Mouse (Mus musculus): ENCODE measurements around the gene Srsf2. TPM values are rescaled to one million over a fixed set of nuclear protein-coding genes. Genes with fewer than 3 reads are reported as not detected.

Srsf2 gene
- total and polyA plus RNA-seq, 3 experiments, result 786 to 1,600 (median 801) TPM

DNA sequence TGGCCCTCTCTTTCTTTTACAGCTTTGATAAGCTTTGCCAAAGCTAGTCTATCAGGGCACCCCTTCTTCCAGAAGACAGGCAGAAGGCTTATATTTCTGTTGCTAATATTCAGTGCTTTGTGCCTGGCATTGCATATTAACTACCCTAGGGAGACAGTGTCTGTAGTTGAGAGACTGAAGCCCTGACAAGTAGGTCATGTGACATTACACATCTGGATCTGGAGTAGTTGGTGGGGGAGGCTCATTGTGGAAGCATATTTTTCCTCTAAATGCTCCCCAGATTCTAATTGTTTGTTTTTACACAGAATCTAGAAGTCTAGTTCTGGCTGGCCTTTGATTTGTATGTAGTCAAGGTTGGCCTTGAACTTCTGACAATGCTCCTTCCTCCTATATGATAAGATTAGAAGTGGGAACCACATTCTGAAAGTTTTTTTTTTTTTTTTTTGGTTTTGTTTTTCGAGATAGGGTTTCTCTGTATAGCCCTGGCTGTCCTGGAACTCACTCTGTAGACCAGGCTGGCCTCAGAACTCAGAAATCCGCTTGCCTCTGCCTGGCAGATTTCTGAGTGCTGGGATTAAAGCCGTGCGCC is 6.2 kb downstream of the Srsf2 start:
- H3K36me3 ChIP-seq (replicated peaks), result peaks cover 53% of the 10 kb centered on the region
- DNase-seq (ENCODE audit: low spot score) (no peak), ATAC-seq (ENCODE audit: extremely low read depth, insufficient number of reproducible peaks, low FRiP score, poor library complexity, severe bottlenecking) (no peak)
- H3K27me3 ChIP-seq (ENCODE audit: insufficient read depth, low read length), result no peaks in the 10 kb centered on the region
- H3K4me3 ChIP-seq (ENCODE audit: low read depth, low read length), result no peak overlapping the region
- no peaks in the 10 kb centered on the region for H3K9me3 ChIP-seq (replicated peaks)
- peaks cover 31% of the 10 kb centered on the region for H3K4me1 ChIP-seq (ENCODE audit: insufficient read depth, low read depth, low read length)
- TF ChIP-seq POLR2AphosphoS5 (IDR thresholded peaks at IDR 0.05; ENCODE audit: insufficient replicate concordance, low read depth, low read length), result peak; percentile 73; the same call in 1 of the 2 replicates
- no peak for TF ChIP-seq CTCF (IDR thresholded peaks at IDR 0.05; ENCODE audit: low read depth, low read length)

GRCm38 (mm10) chr11:116843261-116844233 is 9.3 kb downstream of the Srsf2 start, which contains the start of the genes Mettl23 and Jmjd6:
TSS of gene Mettl23 (plus strand) at chr11:116843278.
TSS of gene Jmjd6 (minus strand) at chr11:116843449.
- Histone ChIP-seq H3K36me3 (replicated peaks) (peaks cover 67% of the 10 kb centered on the region), H3K27me3 (ENCODE audit: insufficient read depth, low read length) (no peaks in the 10 kb centered on the region), H3K9me3 (replicated peaks) (no peaks in the 10 kb centered on the region), H3K4me3 (ENCODE audit: low read depth, low read length) (peak within 1 kb of the TSS; percentile 89), H3K4me1 (ENCODE audit: insufficient read depth, low read depth, low read length) (peaks cover 54% of the 10 kb centered on the region)
- TF ChIP-seq GATA2 (IDR thresholded peaks at IDR 0.05; ENCODE audit: borderline replicate concordance, low read depth, low read length) (no peak), POLR2AphosphoS5 (IDR thresholded peaks at IDR 0.05; ENCODE audit: insufficient replicate concordance, low read depth, low read length) (no peak), CTCF (IDR thresholded peaks at IDR 0.05; ENCODE audit: low read depth, low read length) (no peak), GATA1 (IDR thresholded peaks at IDR 0.05; ENCODE audit: borderline replicate concordance, low read length) (no peak), TAL1 (conservative IDR thresholded peaks at IDR 0.05; ENCODE audit: low read depth, low read length) (no peak)
- DNase-seq (ENCODE audit: low spot score) (peak; percentile 94), ATAC-seq (ENCODE audit: extremely low read depth, insufficient number of reproducible peaks, low FRiP score, poor library complexity, severe bottlenecking) (peak; percentile 81)

DNA sequence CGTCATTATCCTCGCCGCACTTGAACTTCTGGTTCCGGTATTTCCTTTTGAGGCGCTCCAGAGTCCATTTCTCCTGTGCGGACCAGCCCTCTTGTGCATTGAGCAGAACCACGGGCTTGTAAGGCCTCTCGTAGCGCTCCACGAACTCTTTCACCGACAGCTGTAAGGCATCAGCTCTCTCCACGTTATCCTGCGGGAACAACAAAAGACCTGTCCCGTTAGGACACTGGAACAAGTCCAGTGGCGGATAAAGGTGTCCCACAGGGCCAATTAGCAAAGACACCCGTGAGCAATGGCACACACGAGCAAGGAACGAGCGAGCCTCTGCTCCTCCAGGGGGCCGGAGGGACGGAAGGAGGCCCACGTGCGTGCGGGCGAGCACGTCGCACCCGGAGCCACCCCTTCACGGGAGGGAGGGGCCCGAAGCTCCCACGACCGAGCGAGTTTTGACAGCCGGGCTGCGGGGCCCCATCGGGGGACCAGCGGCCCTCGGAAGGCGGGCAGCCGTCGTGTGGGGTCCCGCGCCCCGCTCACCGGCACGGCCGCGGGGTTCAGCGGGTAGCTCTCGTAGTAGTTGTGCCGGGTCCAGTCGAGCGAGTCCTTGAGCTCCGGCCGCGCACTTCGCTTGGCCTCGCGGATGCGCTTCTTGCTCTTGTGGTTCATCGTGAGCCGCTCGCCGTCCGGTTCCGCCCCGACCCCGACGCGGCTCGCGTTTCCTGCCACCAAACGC is 10.2 kb downstream of the Srsf2 start:
- DNase-seq (ENCODE audit: low spot score) (peak; percentile 88), ATAC-seq (ENCODE audit: extremely low read depth, insufficient number of reproducible peaks, low FRiP score, poor library complexity, severe bottlenecking) (no peak)
- TF ChIP-seq GATA1 (IDR thresholded peaks at IDR 0.05; ENCODE audit: borderline replicate concordance, low read length) (no peak), CTCF (IDR thresholded peaks at IDR 0.05; ENCODE audit: low read depth, low read length) (no peak)
- no peaks in the 10 kb centered on the region for H3K27me3 ChIP-seq (ENCODE audit: insufficient read depth, low read length)
- H3K4me3 ChIP-seq (ENCODE audit: low read depth, low read length), result peak overlapping the region; percentile 89
- no peaks in the 10 kb centered on the region for H3K9me3 ChIP-seq (replicated peaks)
- peaks cover 54% of the 10 kb centered on the region for H3K4me1 ChIP-seq (ENCODE audit: insufficient read depth, low read depth, low read length)
- peaks cover 67% of the 10 kb centered on the region for H3K36me3 ChIP-seq (replicated peaks)

GRCm38 (mm10) chr11:116840748-116841147 is 12.1 kb downstream of the Srsf2 start:
- TF ChIP-seq POLR2AphosphoS5 (IDR thresholded peaks at IDR 0.05; ENCODE audit: insufficient replicate concordance, low read depth, low read length) (no peak), GATA1 (IDR thresholded peaks at IDR 0.05; ENCODE audit: borderline replicate concordance, low read length) (no peak), CTCF (IDR thresholded peaks at IDR 0.05; ENCODE audit: low read depth, low read length) (no peak), GATA2 (IDR thresholded peaks at IDR 0.05; ENCODE audit: borderline replicate concordance, low read depth, low read length) (no peak), TAL1 (conservative IDR thresholded peaks at IDR 0.05; ENCODE audit: low read depth, low read length) (no peak)
- H3K4me1 ChIP-seq (ENCODE audit: insufficient read depth, low read depth, low read length), result peaks cover 60% of the 10 kb centered on the region
- H3K4me3 ChIP-seq (ENCODE audit: low read depth, low read length), result peak overlapping the region; percentile 89
- no peak for DNase-seq (ENCODE audit: low spot score)
- ATAC-seq (ENCODE audit: extremely low read depth, insufficient number of reproducible peaks, low FRiP score, poor library complexity, severe bottlenecking), result no peak
- H3K36me3 ChIP-seq (replicated peaks), result peaks cover 69% of the 10 kb centered on the region
- H3K9me3 ChIP-seq (replicated peaks), result no peaks in the 10 kb centered on the region
- no peaks in the 10 kb centered on the region for H3K27me3 ChIP-seq (ENCODE audit: insufficient read depth, low read length)

- Histone ChIP-seq H3K36me3 (replicated peaks) (peaks cover 76% of the 10 kb centered on the region), H3K9me3 (replicated peaks) (no peaks in the 10 kb centered on the region), H3K4me3 (ENCODE audit: low read depth, low read length) (peak overlapping the region; percentile 89), H3K4me1 (ENCODE audit: insufficient read depth, low read depth, low read length) (peaks cover 62% of the 10 kb centered on the region), H3K27me3 (ENCODE audit: insufficient read depth, low read length) (no peaks in the 10 kb centered on the region)
- DNase-seq (ENCODE audit: low spot score) (no peak), ATAC-seq (ENCODE audit: extremely low read depth, insufficient number of reproducible peaks, low FRiP score, poor library complexity, severe bottlenecking) (no peak)
- TF ChIP-seq POLR2AphosphoS5 (IDR thresholded peaks at IDR 0.05; ENCODE audit: insufficient replicate concordance, low read depth, low read length), result no peak
- no peak for TF ChIP-seq GATA2 (IDR thresholded peaks at IDR 0.05; ENCODE audit: borderline replicate concordance, low read depth, low read length)
- TF ChIP-seq GATA1 (IDR thresholded peaks at IDR 0.05; ENCODE audit: borderline replicate concordance, low read length), result no peak
- TF ChIP-seq CTCF (IDR thresholded peaks at IDR 0.05; ENCODE audit: low read depth, low read length), result no peak
- no peak for TF ChIP-seq TAL1 (conservative IDR thresholded peaks at IDR 0.05; ENCODE audit: low read depth, low read length)
Observed at GRCm38 (mm10) chr11:116839601-116840000, 13.3 kb downstream of the Srsf2 start.

GRCm38 (mm10) chr11:116838936-116839335 is 14.0 kb downstream of the Srsf2 start:
- TF ChIP-seq GATA1 (IDR thresholded peaks at IDR 0.05; ENCODE audit: borderline replicate concordance, low read length) (no peak), CTCF (IDR thresholded peaks at IDR 0.05; ENCODE audit: low read depth, low read length) (no peak), TAL1 (conservative IDR thresholded peaks at IDR 0.05; ENCODE audit: low read depth, low read length) (no peak), POLR2AphosphoS5 (IDR thresholded peaks at IDR 0.05; ENCODE audit: insufficient replicate concordance, low read depth, low read length) (no peak), GATA2 (IDR thresholded peaks at IDR 0.05; ENCODE audit: borderline replicate concordance, low read depth, low read length) (no peak)
- no peaks in the 10 kb centered on the region for H3K27me3 ChIP-seq (ENCODE audit: insufficient read depth, low read length)

More at GRCm38 (mm10) chr11:116838936-116839335, 14.0 kb downstream of the Srsf2 start:
- Histone ChIP-seq H3K4me1 (ENCODE audit: insufficient read depth, low read depth, low read length) (peaks cover 67% of the 10 kb centered on the region), H3K4me3 (ENCODE audit: low read depth, low read length) (peak overlapping the region; percentile 66; the same call in 1 of the 2 replicates), H3K36me3 (replicated peaks) (peaks cover 83% of the 10 kb centered on the region), H3K9me3 (replicated peaks) (no peaks in the 10 kb centered on the region)
- DNase-seq (ENCODE audit: low spot score) (no peak), ATAC-seq (ENCODE audit: extremely low read depth, insufficient number of reproducible peaks, low FRiP score, poor library complexity, severe bottlenecking) (no peak)

Measured in G1E (cell line).